Mouse (Mus musculus) cerebellum, postnatal 25 days (tissue): ENCODE measurements around the gene Tlr9.
A peak's percentile ranks its signal among the peaks of the same experiment; 100 is the strongest.

Source experiments
- DNase-seq, 2 experiments: peaks; one replicate each; pipeline ENCODE4 v3.0.0; 2021; ENCODE audit warnings: mixed read lengths in 2 of 2

The Tlr9 gene

DNA sequence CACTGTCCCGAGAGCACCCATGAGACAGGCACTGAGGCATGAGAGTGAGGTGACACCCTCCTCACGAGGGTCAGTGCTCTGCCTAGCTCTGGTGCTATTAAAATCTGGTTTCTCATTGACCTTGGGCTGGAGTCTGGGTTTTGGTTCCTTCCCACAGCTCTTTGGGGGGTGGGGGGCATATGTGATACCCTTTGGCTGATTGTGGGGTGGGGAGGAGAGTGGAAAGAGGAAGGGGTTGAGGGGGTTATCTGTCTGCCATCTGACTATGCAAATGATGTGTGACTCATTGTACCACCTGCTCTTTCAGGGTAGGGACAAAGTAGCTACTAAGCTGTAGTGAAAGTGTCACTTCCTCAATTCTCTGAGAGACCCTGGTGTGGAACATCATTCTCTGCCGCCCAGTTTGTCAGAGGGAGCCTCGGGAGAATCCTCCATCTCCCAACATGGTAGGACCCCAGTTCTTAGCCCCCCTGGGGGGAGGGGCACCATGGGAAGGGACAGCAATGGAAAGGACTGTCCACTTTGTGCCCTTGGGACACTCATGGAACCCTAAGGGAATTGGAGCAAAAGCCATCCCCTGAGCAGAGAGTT, at the start of gene Tlr9:
TSS of gene Tlr9 (plus strand) at position 338 of the 591 bp plus-strand sequence.
- no peak for DNase-seq

DNA sequence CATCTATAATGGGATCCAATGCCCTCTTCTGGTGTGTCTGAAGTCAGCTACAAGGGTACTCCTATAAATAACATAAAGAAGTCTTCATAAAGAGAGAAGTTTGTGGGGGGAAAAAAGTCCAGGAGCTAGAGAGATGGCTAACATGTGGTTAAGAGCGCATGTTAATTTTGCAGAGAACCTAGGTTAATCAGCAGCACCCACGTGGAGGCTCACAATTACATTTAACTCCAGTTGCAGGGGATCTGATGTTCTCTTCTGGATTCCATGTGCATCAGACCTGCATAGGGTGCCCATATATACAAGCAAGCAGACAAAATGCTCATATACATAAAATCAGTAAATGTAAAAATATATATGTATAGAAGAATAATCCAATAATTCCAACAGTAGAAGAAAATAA, 49.0 kb upstream of the Tlr9 start:
- no peak for DNase-seq

GRCm38 (mm10) chr9:106175552-106176200, 46.7 kb upstream of the Tlr9 start:
- DNase-seq, result no peak

GRCm38 (mm10) chr9:106176769-106177168, 45.6 kb upstream of the Tlr9 start:
- DNase-seq, result no peak

DNA sequence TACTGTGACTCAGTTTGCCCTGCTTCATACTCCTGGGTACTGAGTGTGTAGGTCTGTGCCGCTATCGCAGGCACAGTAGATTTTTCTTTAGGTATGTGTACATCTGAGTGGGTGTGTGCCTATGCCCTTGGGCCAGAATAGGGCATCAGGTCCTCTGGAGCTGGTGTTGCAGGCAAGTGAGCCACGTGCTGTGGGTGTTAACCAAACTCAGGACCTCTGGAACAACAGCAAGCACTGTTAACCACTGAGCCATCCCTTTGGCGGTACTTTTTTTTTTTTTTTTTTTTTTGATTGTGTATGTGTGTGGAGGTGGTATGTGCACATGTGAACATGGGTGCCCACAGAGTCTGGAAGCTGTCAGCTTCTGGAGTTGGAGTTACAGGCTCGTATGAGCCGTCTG, 44.6 kb upstream of the Tlr9 start:
- no peak for DNase-seq

- no peak for DNase-seq
These were observed 42.9 kb upstream of the Tlr9 start for GRCm38 (mm10) chr9:106179454-106179853.

GRCm38 (mm10) chr9:106179964-106180363, 42.4 kb upstream of the Tlr9 start:
- no peak for DNase-seq

DNA sequence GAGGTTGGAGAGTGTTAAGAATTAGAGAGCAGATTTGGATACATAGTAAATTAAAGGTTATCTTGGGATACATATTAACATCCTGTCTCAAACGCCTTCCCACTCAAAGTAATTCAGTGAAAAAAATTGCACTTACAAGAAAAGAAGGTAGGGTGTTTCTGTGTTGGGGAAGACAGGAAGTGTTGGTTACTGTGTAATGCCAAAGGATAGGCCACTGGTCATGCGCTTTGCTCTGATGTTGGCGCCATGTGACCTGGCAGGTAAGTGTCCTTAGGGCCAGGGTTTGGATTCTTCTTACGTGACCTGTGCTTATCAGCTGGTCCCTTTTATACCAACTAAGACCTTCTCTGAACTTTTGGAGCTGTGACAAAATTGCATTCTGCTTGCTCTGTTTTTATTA, 40.3 kb upstream of the Tlr9 start:
- no peak for DNase-seq

- no peak for DNase-seq
These were observed 38.4 kb upstream of the Tlr9 start for GRCm38 (mm10) chr9:106183996-106184395.

DNA sequence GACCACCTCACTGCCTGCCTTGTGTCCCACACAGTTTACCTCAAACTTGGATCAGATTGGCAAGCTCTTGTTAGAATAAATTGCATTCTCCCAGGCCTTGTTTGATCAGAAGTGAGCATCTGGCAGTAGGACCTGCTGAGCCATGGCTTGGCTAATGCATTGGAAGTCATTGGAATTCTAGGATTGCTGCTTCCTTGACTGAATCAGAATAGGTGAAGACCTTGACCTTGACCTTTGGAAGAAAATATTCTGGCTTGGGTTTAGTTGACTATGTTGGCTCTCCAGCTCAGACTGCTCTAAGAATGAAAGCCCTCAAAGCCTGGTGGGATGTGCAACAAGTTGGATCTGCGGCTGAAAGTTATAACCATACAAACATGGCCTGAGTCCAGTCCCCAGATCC, 31.0 kb upstream of the Tlr9 start:
- DNase-seq, result no peak

DNA sequence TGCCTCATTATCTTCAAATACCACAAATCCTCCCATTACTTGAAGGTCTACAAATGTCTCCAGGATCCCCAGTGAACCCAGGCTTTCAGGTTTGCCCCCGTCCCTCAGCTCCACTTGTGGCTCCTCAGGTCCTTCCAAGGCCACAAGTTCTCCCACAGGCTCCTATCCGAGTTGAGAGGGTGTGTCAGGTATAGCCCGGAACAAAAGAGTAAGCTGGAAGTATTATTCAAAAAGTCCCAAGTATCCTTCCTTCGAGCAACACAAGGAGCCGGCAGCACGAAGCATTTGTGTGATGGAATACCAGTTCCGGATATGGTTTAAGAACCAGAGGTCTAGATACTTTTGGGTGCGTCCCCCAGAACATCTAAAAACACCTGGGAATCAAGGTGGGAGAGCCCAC, 30.4 kb upstream of the Tlr9 start:
- no peak for DNase-seq

DNA sequence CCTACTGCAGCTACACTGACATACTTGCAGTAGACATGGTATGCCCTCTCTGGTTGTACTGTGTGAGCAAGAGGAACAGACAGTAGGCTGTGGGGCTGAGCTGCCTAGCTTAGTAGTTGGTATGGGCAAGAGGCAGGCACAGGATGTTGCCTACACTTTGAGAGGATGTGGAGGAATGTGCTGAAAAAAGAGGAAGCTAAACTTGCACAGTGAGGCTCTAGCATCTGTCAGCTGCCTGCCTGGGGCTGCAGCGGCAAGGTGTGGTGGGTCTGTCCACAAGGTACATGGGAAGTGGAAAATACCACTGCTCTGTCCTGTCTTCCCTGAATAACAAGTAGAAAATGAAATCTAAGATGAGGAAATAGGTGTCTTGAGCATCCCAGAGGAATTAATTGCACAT, 29.4 kb upstream of the Tlr9 start:
- DNase-seq, result no peak

GRCm38 (mm10) chr9:106193930-106194807, 28.2 kb upstream of the Tlr9 start:
- peak; percentile 76 to 79 for DNase-seq

- peak; percentile 78 to 84 for DNase-seq
These were observed 26.7 kb upstream of the Tlr9 start for GRCm38 (mm10) chr9:106195693-106196092.

GRCm38 (mm10) chr9:106197081-106197713, 25.2 kb upstream of the Tlr9 start:
- no peak for DNase-seq

- DNase-seq, result no peak
These were observed 24.7 kb upstream of the Tlr9 start for GRCm38 (mm10) chr9:106197732-106198131.

DNA sequence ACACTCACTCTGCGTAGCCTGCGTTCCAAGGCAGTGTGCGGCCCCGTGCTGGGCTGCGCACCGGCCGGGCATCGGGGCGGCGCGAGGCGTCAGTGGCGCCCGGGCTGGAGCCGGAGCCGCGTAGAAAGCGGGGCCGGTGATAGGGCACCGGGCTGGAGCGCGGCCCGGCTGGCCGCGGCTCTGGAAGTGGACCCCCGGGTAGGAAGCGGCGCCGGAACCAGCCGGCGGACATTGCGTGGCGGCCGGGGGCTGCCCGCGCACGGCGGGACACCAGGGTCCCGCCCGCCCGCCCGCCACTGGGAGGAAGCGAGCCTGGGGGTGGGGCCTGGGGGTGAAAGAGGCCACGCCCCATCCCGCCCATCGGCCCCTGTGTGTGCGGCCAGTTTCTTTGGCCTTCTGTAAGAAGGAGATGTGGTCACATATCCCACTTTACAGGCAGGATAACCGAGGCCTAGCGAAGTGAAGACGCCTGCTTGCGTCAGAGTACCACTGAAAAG, 23.4 kb upstream of the Tlr9 start:
- DNase-seq, result peak; percentile 61 to 74

- no peak for DNase-seq
These were observed 22.7 kb upstream of the Tlr9 start, which contains the start of gene Ppm1m for GRCm38 (mm10) chr9:106199535-106200272. Ppm1m (minus strand) TSS chr9:106199746.

DNA sequence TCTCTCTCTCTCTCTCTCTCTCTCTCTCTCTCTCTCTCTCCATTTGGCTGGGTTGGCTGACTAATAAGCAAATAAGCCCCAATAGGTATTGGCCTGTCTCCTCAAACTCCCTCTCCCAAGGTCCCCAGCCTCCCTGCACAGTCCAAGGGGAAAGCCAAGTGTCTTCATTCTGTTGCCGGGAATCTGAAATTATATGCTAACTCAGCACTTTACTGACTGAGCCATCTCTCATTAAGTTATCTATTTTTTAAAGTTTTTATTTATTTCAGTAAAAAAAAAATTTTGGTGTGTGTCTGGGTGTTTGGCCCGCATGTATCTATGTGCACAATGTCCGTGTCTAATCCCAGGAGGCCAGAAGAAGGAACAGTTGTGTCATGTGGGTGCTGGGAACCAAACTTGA, 20.5 kb upstream of the Tlr9 start:
- DNase-seq, result no peak

- DNase-seq, result peak; percentile 93 to 94
These were observed 19.4 kb upstream of the Tlr9 start, which contains the start of gene Twf2 for GRCm38 (mm10) chr9:106202819-106203636. Twf2 (plus strand) TSS chr9:106203108.
